Mouse (Mus musculus) 3T3-L1 (cell line): ENCODE measurements around the gene Casp8.
"Not testable (repeated sequence)": the region's sequence is repeated elsewhere in the genome, so short reads cannot be mapped to it uniquely, and the experiment has no call there.

Source experiments
- DNase-seq: peaks from one replicate; pipeline ENCODE4 v3.0.0-alpha.2; 2015; ENCODE audit warnings: low read depth, low spot score

Casp8 gene

DNA sequence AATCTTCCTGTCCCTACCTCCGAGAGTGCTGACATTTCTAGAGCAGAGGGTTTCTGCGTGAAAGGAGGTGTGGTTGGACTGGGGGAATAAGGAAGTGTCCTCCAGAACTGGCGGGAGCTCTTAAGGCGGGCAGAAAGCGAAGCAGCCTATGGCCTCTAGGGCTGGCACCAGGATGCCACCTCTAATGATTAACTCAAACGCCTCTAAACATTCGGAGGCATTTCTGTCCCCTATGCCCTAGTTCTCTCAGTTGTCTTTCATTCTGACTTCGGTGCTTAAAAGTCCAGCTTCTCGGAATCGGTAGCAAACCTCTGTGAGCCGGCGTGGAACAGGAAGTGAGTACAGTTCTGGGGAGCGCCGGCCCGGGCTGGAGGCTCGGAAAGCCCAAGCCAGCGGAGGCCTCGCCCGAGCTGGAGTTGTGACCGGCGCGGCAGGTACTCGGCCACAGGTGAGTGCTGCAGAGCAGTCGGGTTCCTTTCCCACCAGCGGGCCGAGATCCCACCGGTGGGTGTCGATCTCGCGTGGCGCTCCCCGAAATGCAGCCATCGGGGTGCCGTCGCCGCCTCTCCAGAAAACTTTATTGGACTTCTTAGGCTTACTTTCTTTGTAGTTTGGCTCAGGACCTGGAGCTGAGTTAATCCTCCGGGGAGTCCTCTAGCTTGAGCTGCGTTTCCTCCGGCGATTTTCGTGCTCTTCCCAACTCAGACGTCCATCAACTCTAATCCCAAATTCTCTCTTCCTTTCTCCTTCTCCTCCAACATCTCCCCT, at the start of gene Casp8:
TSS of gene Casp8 (plus strand) at position 84 of the 768 bp plus-strand sequence.
- DNase-seq: peak; percentile 88

DNA sequence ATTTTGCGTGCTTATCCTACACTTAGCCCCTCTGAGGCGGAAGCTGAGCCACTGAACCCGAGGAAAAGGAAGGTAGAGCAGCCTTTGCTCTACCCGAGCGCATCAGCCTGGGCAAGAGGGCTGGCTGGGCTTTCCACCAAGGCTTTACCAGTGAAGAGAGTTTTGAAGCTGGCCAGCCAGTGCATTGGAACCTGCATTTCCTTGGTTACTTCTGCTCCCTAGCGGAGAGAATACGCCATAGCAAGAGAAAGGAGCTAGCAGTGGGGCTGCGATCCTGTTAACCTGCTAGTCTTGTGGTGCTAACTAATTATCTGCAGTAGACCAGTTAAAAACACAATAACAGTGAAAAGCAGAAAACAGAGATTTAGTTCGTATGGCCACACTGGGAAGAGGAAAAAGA, 48.3 kb upstream of the Casp8 start:
- DNase-seq: peak; percentile 76

DNA sequence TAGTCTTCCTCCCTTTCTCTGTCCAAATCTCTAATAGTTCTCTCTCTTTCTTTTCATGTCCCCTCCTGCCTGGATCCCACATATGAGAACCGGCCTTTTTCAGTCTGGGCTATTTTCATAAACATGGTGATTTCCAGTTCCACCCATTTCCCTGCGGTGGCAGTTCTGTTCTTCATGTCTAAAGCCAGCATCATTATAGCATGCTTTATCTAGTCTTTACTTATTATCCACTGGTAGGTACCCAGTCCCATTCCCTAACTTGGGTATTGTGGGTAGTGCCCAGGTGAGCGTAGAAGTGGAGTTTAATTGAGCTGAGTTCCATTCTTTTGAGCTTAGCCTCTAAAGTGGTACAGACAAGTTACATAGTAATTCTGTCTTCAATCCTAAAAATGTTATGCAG, 35.7 kb upstream of the Casp8 start:
- no peak for DNase-seq

DNA sequence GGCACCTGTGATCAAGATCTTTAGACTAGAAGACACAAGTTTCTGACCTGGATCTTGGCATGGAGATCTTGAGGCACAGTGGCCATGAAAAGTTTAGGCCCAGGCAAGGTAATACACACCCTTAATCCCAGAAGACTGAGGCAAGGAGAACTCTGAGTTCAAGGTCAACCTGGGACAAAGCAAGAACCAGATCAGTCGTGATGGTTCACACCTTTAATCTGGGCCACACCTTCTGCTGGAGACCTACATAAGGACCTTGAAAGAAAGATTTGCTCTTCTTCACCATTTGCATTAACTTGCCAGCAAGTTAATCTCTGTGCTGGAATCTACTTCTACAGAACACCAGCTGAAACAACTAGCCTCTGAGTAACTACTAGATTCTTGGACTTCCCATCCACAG, 34.6 kb upstream of the Casp8 start:
- DNase-seq: no peak

DNA sequence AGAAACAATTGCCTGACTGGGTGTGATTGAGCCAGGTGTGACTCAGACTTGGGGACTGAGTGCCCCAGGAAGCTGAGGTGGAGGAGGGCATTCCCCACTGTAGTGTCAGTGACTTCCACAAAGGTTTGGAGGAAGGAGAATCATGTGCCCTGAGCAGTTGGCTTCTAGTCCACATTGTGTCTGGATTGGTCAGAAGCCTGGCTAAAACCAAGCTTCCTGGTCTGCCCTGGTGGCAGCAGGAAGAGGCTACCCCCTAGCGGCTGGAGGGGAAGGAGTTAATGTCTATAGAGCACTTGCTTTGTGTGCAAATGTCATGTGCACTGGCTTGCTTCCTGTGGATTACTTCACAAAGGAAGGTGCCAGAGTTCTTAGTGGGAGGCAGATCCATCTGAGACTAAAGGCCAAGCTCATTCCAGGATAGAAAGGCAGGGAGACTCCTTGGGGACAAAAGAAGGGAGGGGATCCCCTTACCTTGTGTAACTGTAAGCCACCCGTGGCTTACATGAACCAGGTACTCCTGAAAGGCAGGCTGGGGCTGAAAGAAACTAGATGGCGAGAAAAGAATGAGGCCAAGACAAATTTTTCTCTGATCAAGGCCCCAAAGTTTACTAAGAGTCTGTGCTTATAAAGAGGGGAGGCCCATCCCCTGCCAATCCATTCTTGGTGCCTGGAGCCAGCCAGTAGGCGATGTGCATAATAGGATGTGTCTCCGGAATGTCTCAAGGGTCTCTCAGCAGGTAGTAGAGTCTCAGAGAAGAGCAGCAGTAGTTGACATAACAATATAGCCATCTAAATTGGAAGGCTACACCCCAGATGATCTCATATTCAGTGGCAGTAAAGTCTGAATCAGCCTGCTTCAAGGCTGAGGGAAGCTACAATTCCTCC, 33.5 kb upstream of the Casp8 start:
- peak; percentile 83 for DNase-seq

DNA sequence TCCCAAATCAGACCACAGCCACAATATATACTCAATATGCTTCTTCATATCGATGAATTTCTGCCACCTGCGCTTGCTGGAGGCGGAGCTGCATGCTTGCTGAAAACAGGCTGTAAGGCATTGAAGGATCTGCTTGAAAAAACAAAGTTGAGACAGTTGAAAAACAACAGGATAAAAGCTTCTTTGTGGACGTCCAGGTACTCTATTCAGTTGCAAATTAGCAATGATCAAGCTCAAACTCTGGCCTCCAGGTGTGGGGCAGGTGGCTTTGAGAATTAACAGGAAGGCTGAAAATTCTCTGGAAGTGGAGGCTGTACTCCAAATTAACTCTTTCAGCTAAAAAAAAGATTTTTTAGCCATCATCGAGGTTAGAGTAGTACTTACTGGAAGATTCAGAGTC, 32.6 kb upstream of the Casp8 start:
- DNase-seq: no peak

DNA sequence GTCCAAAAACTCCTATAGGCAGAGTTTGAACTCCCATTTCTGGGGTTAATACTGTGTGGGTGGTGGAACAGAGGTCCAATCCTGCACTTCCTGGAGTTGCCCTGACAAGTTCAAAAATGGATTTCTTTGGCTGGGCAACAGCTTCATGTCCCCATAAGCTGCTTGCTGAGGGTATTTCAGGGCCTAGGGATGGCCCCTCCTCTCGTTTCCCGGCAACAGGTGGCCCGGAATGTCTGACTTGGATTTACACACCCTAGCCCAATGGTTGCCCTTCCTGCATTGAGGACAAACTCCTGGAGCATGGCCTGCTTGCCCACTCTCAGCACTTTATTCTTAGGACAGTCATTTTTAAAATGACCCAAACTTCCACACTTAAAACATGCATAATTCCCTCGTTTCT, 28.7 kb upstream of the Casp8 start:
- not testable (repeated sequence) for DNase-seq

DNA sequence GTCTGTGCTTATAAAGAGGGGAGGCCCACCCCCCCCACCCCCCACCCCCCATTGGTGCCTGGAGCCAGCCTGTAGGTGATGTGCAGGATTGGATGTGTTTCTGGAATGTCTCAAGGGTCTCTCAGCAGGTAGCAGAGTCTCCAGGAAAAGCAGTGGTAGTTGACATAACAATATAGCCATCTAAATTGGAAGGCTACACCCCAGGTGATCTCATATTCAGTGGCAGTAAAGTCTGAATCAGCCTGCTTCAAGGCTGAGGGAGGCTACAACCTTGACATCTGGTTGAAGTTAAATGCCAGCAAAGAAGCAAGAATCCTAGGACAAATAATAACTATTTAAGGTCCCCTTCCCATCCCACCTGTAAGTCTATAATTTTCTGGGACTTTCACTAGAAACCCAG, 26.0 kb upstream of the Casp8 start:
- DNase-seq: no peak

DNA sequence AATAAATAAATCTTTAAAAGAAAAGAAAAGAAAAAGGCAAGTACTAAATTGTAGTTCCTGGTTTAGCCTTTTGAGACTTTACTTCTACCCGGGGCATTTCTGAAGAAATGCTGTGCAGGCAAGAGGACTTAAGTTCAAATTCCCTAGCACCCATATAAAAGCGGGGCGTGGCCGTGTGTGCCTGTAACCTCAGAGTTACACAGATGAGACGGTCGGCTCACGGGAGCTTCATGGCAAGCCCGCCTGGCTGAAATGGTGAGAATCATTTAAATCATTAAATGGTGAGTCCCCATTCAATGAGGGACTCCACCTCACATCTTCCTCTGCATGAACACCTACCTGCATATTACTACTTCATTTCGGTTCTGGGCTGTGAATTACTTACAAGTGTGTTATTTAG, 25.5 kb upstream of the Casp8 start:
- no peak for DNase-seq

DNA sequence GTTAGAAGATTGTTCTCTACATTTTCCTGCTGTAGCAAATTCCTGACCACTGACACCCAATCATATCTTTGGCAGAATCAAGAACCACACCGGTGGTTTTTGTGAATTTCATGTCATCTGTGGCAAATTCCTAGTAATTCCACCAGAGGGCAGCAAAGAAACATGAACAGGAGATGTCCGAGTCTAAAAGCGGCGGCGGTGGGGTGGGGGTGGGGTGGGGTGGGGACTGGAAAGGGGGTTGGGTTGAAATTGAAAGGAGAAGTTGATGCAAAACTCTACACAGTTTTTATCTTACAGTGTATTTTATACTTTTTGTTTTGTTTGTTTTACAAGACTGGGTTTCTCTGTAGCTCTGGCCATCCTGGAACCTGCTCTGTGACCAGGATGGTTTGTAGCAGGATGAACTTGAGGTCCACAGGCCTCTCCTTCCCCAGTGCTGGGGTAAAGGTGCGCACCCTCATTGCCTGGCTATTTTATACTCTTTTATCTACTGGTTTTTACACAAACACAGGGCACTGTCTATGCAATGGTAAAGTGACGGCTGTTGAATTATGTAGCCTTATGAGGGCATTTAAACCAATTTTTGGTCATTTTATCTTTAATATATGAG, 25.0 kb upstream of the Casp8 start:
- peak; percentile 82 for DNase-seq

DNA sequence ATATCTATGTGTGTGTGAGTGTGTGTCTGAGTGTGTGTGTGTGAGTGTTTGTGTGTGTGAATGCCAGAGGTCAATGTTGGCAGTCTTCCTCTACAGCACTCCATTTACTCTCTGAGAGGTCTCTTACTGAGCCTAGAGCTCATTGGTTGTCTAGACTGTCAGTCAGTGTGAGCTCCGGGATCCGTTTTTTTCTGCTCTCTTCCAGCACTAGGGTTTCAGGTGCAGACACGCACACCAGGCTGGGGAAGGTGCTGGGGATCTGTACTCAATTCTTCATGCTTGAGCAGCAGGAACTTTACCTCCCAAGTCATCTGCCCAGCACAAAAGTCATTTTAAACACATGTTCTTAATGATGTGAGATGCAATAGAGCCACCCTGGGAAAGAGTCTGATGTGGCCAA, 23.1 kb upstream of the Casp8 start:
- DNase-seq: no peak

DNA sequence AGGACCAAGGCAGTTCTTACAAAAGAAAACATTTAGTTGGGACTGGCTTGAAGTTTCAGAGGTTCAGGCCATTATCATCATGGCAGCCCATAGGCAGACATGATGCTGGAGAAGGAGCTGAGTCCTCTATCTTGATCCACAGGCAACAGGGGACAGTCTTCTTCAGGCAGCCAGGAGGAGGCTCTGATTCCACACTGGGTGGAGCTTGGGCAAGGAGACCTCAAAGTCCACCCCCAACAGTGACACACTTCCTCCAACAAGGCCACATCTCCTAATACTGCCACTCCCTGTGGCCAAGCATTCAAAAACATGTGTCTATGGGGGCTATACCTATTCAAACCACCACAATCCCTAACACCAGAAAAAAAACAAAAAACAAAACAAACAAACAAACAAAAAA, 21.9 kb upstream of the Casp8 start:
- no peak for DNase-seq

DNA sequence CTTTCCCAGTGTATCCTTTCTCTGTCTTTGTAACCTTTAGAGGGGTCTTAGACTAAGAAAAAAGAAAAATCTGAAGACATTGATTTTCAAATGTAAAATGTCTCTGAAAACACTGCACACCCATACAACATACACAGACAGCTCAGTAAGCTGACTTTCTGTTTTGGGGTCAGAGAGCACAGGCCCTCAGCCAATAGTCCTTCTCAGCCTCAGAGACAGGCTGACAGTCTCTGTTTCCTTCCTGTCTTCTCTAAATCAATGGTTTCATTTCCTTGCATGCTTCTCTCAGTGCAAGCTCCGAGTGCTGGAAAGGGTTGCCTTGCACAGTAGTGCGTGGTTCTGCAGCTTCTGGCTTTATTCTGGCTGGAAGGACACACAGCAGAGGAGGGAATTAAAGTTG, 21.3 kb upstream of the Casp8 start:
- no peak for DNase-seq

DNA sequence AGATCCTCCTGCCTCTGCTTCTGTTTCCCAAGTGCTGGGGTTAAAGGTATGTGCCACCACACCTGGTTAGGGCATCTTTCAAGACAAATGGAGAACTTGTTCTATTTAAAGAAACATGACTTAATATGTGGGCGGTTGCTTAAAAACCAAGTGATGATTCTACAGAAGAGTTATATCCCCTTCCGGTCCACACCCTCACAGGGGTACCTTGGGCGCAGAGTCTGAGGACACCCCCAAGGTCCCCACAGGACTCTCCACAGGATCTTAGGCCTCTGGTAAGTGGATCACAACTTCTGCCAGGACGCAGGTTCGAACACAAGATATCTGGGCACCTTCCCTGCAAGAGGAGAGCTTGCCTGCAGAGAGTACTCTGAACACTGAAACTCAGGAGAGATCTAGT, 19.8 kb upstream of the Casp8 start:
- DNase-seq: no peak

DNA sequence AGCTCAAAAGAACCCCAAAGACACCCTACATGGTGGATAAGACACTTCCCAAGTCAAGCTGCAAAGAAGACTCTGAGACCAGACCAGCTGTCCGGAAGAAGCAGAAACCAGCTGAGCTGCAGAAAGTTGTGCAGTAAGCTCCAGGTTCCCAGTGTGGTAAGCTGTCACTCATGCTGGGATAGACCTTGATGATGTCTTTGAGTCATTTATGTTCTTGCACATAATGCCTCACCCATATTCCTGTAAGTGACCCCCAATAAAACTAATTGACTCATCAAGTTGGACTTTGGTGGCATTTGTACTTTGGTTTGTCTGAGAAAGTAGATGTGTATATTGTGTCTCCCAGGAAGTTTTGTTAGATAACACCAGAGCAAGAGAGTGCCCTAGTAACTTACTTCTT, 17.6 kb upstream of the Casp8 start:
- no peak for DNase-seq

DNA sequence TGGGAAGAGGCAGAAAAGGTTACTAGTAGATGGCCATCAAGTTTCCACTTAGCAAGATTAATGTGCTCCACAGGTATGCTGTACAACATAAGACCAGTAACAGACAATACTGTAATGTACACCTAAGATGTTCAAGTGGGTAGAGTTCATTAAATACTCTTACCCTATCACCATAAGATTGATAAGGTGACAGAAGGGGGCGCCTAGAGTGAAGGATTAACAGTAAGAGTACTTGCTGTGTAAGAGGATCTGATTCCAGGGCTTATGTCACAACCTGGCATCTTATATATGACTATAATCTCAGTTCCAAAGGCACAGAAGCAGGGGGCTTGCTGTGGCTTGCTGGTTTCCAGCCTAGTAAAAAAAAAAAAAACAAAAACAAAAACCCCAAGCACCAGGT, 16.9 kb upstream of the Casp8 start:
- no peak for DNase-seq

DNA sequence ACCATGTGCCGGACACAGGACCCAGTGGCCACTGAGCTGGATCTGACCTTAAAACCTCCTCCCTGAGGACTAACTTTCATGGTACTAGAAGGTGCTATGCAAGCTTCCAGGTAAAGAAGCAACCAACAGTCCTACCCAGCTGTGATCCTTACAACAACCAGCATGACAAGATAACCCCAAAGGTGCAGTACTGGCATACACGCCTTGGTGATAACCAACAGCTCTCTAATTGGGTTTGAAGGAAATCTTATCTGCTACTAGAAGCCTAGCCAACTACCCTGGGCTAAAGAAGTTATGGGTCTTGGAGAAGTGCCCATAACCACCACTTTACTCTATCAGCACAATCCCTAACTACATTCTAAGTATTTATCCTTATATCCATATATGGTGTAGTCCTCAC, 8.9 kb upstream of the Casp8 start:
- DNase-seq: no peak

DNA sequence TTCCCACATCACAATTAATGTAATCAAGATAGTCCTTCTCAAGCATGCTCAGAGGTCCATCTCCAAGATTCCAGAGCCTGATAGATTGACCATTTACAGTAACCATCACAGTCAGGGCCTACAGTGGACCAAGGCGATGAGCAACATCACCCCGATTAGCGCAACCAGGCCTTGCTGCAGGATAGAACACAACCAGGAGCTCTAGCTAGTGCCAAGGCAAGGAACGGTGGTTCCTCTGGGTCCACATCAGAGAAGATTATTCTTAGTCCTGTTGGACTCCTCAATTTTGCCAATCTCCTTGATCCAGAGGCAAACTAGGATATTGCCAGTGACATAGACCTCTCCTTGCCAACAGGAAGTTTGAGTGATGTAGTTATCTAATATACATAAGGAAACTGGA, 6.8 kb upstream of the Casp8 start:
- DNase-seq: no peak

DNA sequence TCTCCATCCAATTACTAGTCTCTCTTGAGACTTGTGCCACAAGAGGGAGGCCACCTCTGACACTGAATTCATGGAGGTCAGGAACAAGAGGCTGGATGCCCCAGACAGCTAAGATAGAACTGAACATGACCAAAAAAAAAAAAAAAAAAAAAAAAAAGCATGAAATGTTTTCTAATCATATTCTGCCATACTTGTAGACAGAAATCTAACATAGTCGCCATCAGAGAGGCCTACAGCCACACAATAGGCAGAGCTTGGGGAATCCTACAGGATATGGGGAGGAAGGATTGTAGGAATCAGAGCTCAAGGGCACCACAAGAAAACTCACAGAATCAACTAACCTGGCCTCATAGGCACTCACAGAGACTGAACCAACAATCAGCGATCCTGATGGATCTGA, 469 bp upstream of the Casp8 start:
- no peak for DNase-seq

DNA sequence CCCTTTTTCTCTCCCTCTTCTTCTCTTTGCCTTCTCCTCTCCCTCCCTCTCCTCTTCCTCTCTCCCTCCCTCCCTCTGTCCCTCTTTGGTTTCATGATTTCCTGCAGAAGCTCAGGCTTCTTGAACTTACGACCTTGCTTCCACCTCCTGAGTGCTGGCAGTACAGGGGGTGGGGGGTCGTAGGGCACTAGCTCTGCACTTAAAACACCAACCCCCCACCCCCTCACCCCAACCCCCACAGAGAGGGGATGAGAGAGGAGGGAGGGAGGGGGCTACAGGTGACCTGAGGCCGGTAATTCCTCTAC, 837 bp downstream of the Casp8 start:
- no peak for DNase-seq

DNA sequence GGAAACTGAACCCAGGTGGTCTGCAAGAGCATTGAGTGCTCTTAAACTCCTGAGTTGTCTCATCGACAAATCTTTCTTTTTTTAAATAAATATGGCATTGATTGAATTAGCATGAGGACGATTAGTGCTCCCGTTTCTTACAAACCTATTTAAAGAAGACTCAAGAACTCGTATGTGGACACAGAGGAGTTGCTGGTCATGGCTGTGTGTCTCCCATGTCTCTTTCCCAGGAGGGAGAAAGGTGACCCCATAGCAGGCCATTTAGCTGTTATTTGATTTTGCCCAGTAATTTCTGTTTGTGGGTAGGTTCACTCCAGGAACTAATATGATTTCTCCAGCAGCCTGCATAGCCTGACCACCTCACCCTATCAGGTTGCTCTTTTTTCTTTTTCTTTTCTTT, 1.7 kb downstream of the Casp8 start:
- DNase-seq: no peak

DNA sequence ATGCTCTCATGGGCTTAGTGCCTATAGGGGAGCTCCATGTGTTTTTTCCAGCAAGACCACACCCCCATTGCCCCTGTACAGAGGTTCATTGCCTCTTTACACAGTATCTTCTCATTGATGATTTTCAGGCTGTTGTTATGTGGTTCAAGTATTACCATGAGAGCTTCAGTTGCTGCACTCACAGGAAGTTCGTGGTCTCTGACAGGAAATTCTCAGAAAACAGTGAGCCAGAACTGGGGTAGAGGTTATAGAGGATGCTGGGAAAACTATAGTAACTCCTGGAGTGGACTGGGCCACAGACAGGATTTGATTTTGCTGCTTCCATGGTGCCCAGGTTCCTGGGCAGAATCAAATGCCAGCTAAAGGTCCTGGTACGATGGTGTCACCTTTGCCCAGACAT, 2.2 kb downstream of the Casp8 start:
- peak; percentile 67 for DNase-seq

DNA sequence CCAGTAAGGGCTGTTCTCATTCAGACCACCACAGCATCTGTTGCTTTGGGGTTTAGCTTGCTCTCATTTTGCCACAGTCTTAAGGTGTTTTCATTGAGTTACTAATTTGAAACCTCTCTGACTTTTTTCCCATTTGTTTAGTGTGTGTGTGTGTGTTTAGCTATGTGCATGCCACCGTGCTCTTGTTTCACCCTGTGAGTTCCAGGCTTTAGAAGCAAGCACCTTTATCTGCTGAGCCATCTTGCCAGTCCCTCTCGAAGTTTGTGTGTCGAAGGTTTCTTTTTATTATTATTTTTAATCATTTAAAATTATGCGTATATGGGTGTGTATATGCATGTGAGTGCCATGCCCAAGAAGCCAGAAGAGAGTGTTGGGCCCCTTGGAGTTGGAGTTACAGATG, 3.7 kb downstream of the Casp8 start:
- no peak for DNase-seq
